Mouse (Mus musculus) kidney, adult 2 months (tissue): ENCODE results near the gene 4930519G04Rik.

ENCODE experiments used
- CTCF ChIP-seq: fragments of 200-500 bp; conservative IDR thresholded peaks from 2 replicates; pipeline ENCODE4 v1.5.1; 2011; ENCODE audit warnings: low read depth, mild to moderate bottlenecking, control low read depth, low read length, moderate library complexity, mixed read lengths; ENCODE audit not compliant: insufficient read depth, insufficient read length
- POLR2A ChIP-seq: fragments of 200-500 bp; IDR thresholded peaks from one replicate; pipeline ENCODE4 v1.6.1; 2011; ENCODE audit warnings: low read depth, low read length, control low read depth

DNA sequence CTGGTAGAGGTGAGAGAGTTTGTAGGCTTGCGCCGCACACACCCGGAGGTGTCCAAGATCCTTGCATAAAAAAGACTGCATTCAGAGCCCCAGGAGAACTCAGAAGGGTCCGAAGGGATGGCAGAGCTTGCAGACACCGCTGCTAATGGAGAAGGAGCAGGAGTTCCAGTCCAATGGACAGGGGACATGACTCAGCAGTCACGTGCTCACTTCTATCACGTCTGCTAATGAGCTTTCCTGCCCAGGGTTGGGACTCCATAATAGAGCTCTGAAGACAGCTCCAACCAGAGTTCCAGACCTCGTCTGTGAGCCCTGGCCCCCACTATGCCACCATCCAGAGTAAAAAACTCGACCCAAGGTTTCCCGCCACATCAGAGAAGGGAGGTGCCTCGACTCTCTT lies 35.3 kb upstream of the 4930519G04Rik start:
- TF ChIP-seq CTCF (no peak), POLR2A (no peak)
